Mouse (Mus musculus) CH12.LX (cell line): ENCODE results near the gene Cldn14. TPM values are rescaled to one million over a fixed set of nuclear protein-coding genes. Genes with fewer than 3 reads are reported as not detected.

ENCODE experiments used
- DNase-seq: peaks from one replicate; pipeline ENCODE4 v3.0.0-alpha.2; 2013; ENCODE audit errors: extremely low read depth
- H3K27ac ChIP-seq: 2 replicates; pipeline ENCODE4 v1.5.1; 2012; ENCODE audit warnings: low read depth, mild to moderate bottlenecking, control low read depth, moderate library complexity; ENCODE audit not compliant: insufficient read depth
- H3K27me3 ChIP-seq: replicated peaks from 2 replicates; pipeline ENCODE3; 2012; ENCODE audit warnings: inconsistent platforms
- H3K36me3 ChIP-seq, 2 experiments: replicated peaks in 1 of 2; 2 replicates each; pipeline versions ENCODE3 to v1.6.1; 2012; ENCODE audit warnings: inconsistent platforms in 1 of 2, low read length in 1 of 2, mild to moderate bottlenecking in 1 of 2, mixed read lengths in 1 of 2, moderate library complexity in 1 of 2; ENCODE audit not compliant: control insufficient read depth in 1 of 2, insufficient read depth in 1 of 2
- H3K4me1 ChIP-seq, 2 experiments: 2 replicates each; pipeline ENCODE4 v1.6.1; 2012; ENCODE audit warnings: inconsistent platforms in 1 of 2, moderate library complexity in 1 of 2; ENCODE audit not compliant: insufficient read depth in 2 of 2, control insufficient read depth in 1 of 2
- H3K4me2 ChIP-seq: 2 replicates; pipeline ENCODE4 v1.6.1; 2012; ENCODE audit warnings: low read depth, mild to moderate bottlenecking, control low read depth; ENCODE audit not compliant: poor library complexity, insufficient read depth, severe bottlenecking
- H3K4me3 ChIP-seq, 3 experiments: fragments of 150-350 bp in 1 of 3; sonication (generic) in 1 of 3; replicated peaks in 1 of 3; 2 replicates each; pipeline versions ENCODE3 to v1.5.1; 2011 to 2012; ENCODE audit warnings: low read depth in 2 of 3, low read length in 2 of 3, mild to moderate bottlenecking in 2 of 3, moderate library complexity in 2 of 3, control low read depth in 1 of 3, improper control_type of control experiment in 1 of 3, inconsistent platforms in 1 of 3, mixed read lengths in 1 of 3; ENCODE audit not compliant: poor library complexity in 1 of 3
- H3K79me2 ChIP-seq: replicated peaks from 2 replicates; pipeline ENCODE4 v1.6.1; 2012; ENCODE audit warnings: mild to moderate bottlenecking, moderate library complexity; ENCODE audit not compliant: control insufficient read depth, poor library complexity, insufficient read depth, severe bottlenecking; ENCODE audit errors: extremely low read depth
- H3K9ac ChIP-seq: 2 replicates; pipeline ENCODE4 v1.6.1; 2012; ENCODE audit warnings: low read depth, mild to moderate bottlenecking, control low read depth, moderate library complexity; ENCODE audit not compliant: insufficient read depth
- H3K9me3 ChIP-seq: replicated peaks from 2 replicates; pipeline ENCODE3; 2012; ENCODE audit warnings: low read length, inconsistent platforms, mixed read lengths
- POLR2AphosphoS2 ChIP-seq: IDR thresholded peaks from 2 replicates; pipeline ENCODE4 v1.6.1; 2011; ENCODE audit warnings: low read depth, low read length, improper control_type of control experiment
- dilution Hi-C: fragments of 300-500 bp; cut with MboI; formaldehyde crosslinking; loops from 2 replicates; pipeline ENCODE4 v1.14.3; 2020; ENCODE audit warnings: low sequenced_read_pairs; ENCODE audit not compliant: extremely low pct_unique_long_range_greater_than_20kb, extremely low pct_ligation_motif_present
- in situ Hi-C: fragments of 300-500 bp; cut with MboI; formaldehyde crosslinking; loops from 3 replicates; pipeline ENCODE4 v1.14.3; 2019; ENCODE audit warnings: low sequenced_read_pairs, low pct_ligation_motif_present, low pct_unique_long_range_greater_than_20kb, mixed read lengths
- polyA plus RNA-seq: library from polyadenylated mRNA; unstranded; fragments of >175 nt; gene quantifications from 2 replicates; pipeline ENCODE4 v1.2.1, GENCODE M21; 2012; ENCODE audit warnings: low read depth; ENCODE audit not compliant: insufficient read length
- total RNA-seq, 2 experiments: library from RNA; depleted of rRNA; stranded (reverse); fragments of 300-350 nt in 1 of 2; fragments of >200 nt in 1 of 2; gene quantifications; 2 replicates each; pipeline ENCODE4 v1.2.3; 2012 to 2014

Cldn14 gene
- total and polyA plus RNA-seq, 3 experiments = 0.15 to 0.25 (median 0.21) TPM

DNA sequence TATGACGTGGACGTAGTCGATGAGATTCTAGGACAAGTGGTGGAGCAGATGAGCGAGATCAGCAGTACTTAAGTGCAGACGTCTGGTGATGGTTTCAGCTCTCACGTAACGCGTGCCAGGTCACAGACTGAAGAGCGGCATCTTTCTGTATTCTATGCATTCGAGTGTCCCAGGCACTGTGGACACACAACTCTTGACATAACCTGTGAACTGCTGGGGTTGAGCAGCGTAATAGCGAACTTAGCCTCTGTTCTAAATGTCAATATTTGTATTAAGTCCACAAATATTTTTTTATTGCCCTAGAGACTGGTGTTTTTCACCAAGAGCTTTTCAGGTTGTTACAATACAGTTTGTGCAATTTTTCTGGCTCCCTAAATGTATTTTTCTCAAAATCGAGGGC lies 133.8 kb downstream of the Cldn14 start:
- H3K9ac ChIP-seq = no peak overlapping the region
- no peak for DNase-seq
- no peaks in the 10 kb centered on the region for H3K9me3 ChIP-seq
- H3K27ac ChIP-seq = no peak overlapping the region
- no peaks in the 10 kb centered on the region for H3K79me2 ChIP-seq
- no peak overlapping the region for H3K4me3 ChIP-seq
- H3K27me3 ChIP-seq = no peaks in the 10 kb centered on the region
- in situ Hi-C loops = no loop called here
- peaks cover 59 to 77% of the 10 kb centered on the region in 2 experiments for H3K36me3 ChIP-seq
- no peak overlapping the region for H3K4me2 ChIP-seq
- no peak for TF ChIP-seq POLR2AphosphoS2
- dilution Hi-C loops = no loop called here
- H3K4me1 ChIP-seq = no peaks in the 10 kb centered on the region

Other genes with a start within 250 kb of the Cldn14 start
- gene Morc3, start 176.7 kb downstream of the Cldn14 start, total RNA-seq (2012; rRNA removed) = 25.4 and 25.5 TPM in 2 replicates
- 45.6 and 53.2 TPM in 2 replicates for gene Morc3, start 176.7 kb downstream of the Cldn14 start, total RNA-seq (2014; rRNA removed)
- gene Morc3, start 176.7 kb downstream of the Cldn14 start, polyA plus RNA-seq = 17.3 and 17.8 TPM in 2 replicates
- 46.7 and 58.6 TPM in 2 replicates for gene Chaf1b, start 124.9 kb downstream of the Cldn14 start, total RNA-seq (2012; rRNA removed)
- 74.8 and 76.2 TPM in 2 replicates for gene Chaf1b, start 124.9 kb downstream of the Cldn14 start, total RNA-seq (2014; rRNA removed)
- 82.0 and 84.0 TPM in 2 replicates for gene Chaf1b, start 124.9 kb downstream of the Cldn14 start, polyA plus RNA-seq
- gene Sim2, start 76.1 kb upstream of the Cldn14 start, total RNA-seq (2012; rRNA removed) = not detected in 2 replicates
- not detected in 2 replicates for gene Sim2, start 76.1 kb upstream of the Cldn14 start, total RNA-seq (2014; rRNA removed)
- not detected in 2 replicates for gene Sim2, start 76.1 kb upstream of the Cldn14 start, polyA plus RNA-seq